Comparison of ENCODE assay signal across 12 mouse cellular contexts in genomic region chr19:21053597-21054544, GRCm38 (mm10).
DNase-seq lines count a peak whose midpoint lies in the region; ATAC-seq and TF ChIP-seq lines count a peak whose summit lies in the region.
"Had no signal": no experiment of that assay in that cellular context is flagged by ENCODE, and none has a peak within 500 bp of the region (broad histone marks: within the 10 kb centered on the region; RNA-seq: fewer than 3 reads in every experiment).

No protein-coding gene starts in this region.

- no peak overlapping the region for H3K4me3 ChIP-seq in hindbrain, embryonic 12.5 days
- H3K4me3 ChIP-seq in midbrain, embryonic 13.5 days (replicated peaks) = no peak overlapping the region
- no peak overlapping the region for H3K4me3 ChIP-seq in heart, embryonic 10.5 days
- H3K4me3 ChIP-seq: embryonic facial prominence, embryonic 10.5 days had no signal

- no peaks in the 10 kb centered on the region for H3K9me3 ChIP-seq in hindbrain, embryonic 12.5 days (replicated peaks)
- no peaks in the 10 kb centered on the region for H3K9me3 ChIP-seq in midbrain, embryonic 13.5 days
- no peaks in the 10 kb centered on the region for H3K9me3 ChIP-seq in heart, embryonic 10.5 days
- H3K9me3 ChIP-seq: embryonic facial prominence, embryonic 10.5 days had no signal

- H3K9ac ChIP-seq in hindbrain, embryonic 12.5 days = no peak overlapping the region
- H3K9ac ChIP-seq in midbrain, embryonic 13.5 days (replicated peaks) = no peak overlapping the region
- H3K9ac ChIP-seq: lung, embryonic 14.5 days had no signal

- no peak for TF ChIP-seq CTCF in brain, embryonic 14.5 days (IDR thresholded peaks at IDR 0.05; ENCODE audit: borderline replicate concordance, extremely low read depth, insufficient read depth, insufficient read length)

- no peaks in the 10 kb centered on the region for H3K27me3 ChIP-seq in hindbrain, embryonic 12.5 days
- no peaks in the 10 kb centered on the region for H3K27me3 ChIP-seq in midbrain, embryonic 13.5 days
- no peaks in the 10 kb centered on the region for H3K27me3 ChIP-seq in heart, embryonic 10.5 days (ENCODE audit: insufficient read depth, poor library complexity, severe bottlenecking)

- WGBS in hindbrain, embryonic 12.5 days = 69% methylated on average over 11 of the region's 11 CpGs
- WGBS in midbrain, embryonic 13.5 days = 61% methylated on average over 11 of the region's 11 CpGs
- WGBS in heart, embryonic 10.5 days = 82% methylated on average over 11 of the region's 11 CpGs

- no peak overlapping the region for H3K4me2 ChIP-seq in hindbrain, embryonic 12.5 days (replicated peaks)
- no peak overlapping the region for H3K4me2 ChIP-seq in midbrain, embryonic 13.5 days (replicated peaks)
- H3K4me2 ChIP-seq: lung, embryonic 14.5 days had no signal

- peak; percentile 66 for DNase-seq in brain, embryonic 14.5 days (ENCODE audit: low read depth)
- peak; percentile 51 for DNase-seq in cerebellum, adult 9-10 months
- no peak for DNase-seq in kidney, adult 18-20 months
- DNase-seq in spleen, postnatal 10 days (ENCODE audit: low spot score in 2 of 2) = no peak
- DNase-seq in heart, embryonic 10.5 days (ENCODE audit: low spot score) = no peak
- DNase-seq: adrenal gland, postnatal 10 days; heart, postnatal 10 days; lung, embryonic 14.5 days; thymus, postnatal 4 days had no signal

- no peaks in the 10 kb centered on the region for H3K4me1 ChIP-seq in hindbrain, embryonic 12.5 days
- peaks cover 5% of the 10 kb centered on the region; the same call in 1 of the 2 replicates for H3K4me1 ChIP-seq in midbrain, embryonic 13.5 days (replicated peaks)
- peaks cover 3% of the 10 kb centered on the region; the same call in 1 of the 2 replicates for H3K4me1 ChIP-seq in heart, embryonic 10.5 days

- no peaks in the 10 kb centered on the region for H3K36me3 ChIP-seq in hindbrain, embryonic 12.5 days
- H3K36me3 ChIP-seq in midbrain, embryonic 13.5 days = no peaks in the 10 kb centered on the region
- no peaks in the 10 kb centered on the region for H3K36me3 ChIP-seq in heart, embryonic 10.5 days
- H3K36me3 ChIP-seq: embryonic facial prominence, embryonic 10.5 days had no signal

- TF ChIP-seq POLR2A in brain, embryonic 14.5 days (IDR thresholded peaks at IDR 0.05; ENCODE audit: borderline replicate concordance, extremely low read depth, insufficient read depth, insufficient read length, poor library complexity, severe bottlenecking) = no peak

- no peak overlapping the region for H3K27ac ChIP-seq in hindbrain, embryonic 12.5 days
- no peak overlapping the region for H3K27ac ChIP-seq in midbrain, embryonic 13.5 days
- no peak overlapping the region for H3K27ac ChIP-seq in heart, embryonic 10.5 days
- H3K27ac ChIP-seq: embryonic facial prominence, embryonic 10.5 days had no signal

- peak; percentile 85 for ATAC-seq in hindbrain, embryonic 12.5 days (ENCODE audit: low FRiP score)
- ATAC-seq in midbrain, embryonic 13.5 days = peak; percentile 96

Comparison
In these comparisons a context has a peak if more than half of its experiments do, and no peak if none do; other contexts are left out.
1. DNase-seq: peak in brain, embryonic 14.5 days (single experiment) and cerebellum, adult 9-10 months (single experiment); none in kidney, adult 18-20 months (single experiment), spleen, postnatal 10 days (0 of 2) and heart, embryonic 10.5 days (single experiment).